Mouse (Mus musculus) liver, adult (tissue): ENCODE measurements around the gene Zcchc17.

Source experiments
- GATA4 ChIP-seq: IDR thresholded peaks from 2 replicates; pipeline ENCODE4 v1.6.1; 2014; ENCODE audit warnings: mild to moderate bottlenecking, low read length; ENCODE audit not compliant: insufficient replicate concordance

Zcchc17 gene

DNA sequence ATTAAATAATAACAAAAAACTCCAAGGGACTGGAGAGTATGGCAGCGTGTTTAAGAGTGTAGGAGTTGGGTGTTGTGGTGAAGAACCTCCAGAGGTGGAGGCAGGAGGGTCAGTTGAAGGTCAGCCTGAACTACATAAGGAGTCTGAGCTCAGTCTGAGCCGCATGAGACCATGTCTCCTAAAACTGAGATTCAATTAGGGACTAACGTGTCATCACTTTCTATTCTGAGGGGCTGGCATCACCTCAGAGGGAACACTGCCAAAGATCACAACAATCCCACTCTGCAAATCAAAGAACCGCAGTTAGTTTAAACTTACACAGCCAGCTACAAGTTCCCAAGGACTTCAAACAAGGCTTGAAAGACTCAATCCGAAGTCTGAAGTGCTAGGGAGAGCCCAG lies 36.1 kb downstream of the Zcchc17 start:
- TF ChIP-seq GATA4, result no peak

DNA sequence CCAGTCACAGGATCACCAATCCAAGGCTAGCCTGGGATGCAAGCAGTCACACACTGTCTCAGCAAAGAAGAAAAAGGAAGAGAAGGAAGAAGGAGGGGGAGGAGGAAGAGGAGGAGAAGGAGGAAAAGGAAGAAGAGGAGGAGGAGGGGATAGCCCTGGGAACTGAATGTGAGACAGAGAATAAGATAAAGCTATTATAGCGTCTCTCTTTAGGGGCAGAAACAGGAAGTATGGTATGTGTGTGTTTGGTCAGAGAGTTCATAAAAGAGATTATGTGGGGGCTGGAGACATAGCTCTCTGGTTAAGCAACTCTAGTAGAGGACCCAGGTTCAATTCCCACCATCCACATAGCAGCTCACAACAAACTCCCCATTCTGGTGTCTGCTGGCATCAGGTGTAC lies 36.6 kb downstream of the Zcchc17 start:
- no peak for TF ChIP-seq GATA4

DNA sequence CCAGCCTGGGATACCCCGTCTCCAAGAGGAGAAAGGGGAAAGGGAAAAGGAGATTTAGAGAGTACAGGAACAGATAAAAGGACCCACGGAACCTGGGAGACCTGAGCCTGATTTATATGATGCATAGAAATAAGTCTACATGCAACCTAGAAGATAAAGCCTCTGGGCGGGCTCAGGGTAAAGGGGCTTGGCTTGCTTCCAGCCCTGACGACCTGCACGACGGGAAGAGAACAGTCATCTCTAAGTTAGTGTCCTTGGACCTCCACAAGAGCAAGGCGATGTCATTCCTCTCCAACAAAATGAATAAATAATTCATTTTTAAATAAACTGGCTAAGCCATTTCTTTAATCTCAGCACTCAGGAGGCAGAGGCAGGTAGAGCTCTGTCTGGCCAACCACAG lies 37.2 kb downstream of the Zcchc17 start:
- TF ChIP-seq GATA4, result no peak

DNA sequence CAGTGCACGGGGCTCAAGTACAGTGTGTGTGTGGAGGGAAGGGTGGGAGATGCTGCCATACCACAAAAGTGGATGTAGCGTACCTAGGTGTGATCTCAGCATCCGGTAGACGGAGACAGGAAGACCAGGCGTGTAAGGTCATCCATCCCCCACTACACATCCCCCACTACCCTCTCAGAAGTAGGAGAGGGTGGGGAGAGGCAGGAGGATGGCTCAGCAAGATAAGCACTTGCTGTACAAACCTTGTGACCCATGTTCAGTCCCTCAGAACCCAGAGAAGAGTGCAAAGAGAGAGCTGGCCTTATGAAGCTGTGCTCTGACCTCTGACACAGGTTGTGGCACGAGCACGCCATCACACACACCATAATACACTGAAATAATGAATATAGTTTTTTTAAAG lies 38.1 kb downstream of the Zcchc17 start:
- no peak for TF ChIP-seq GATA4

DNA sequence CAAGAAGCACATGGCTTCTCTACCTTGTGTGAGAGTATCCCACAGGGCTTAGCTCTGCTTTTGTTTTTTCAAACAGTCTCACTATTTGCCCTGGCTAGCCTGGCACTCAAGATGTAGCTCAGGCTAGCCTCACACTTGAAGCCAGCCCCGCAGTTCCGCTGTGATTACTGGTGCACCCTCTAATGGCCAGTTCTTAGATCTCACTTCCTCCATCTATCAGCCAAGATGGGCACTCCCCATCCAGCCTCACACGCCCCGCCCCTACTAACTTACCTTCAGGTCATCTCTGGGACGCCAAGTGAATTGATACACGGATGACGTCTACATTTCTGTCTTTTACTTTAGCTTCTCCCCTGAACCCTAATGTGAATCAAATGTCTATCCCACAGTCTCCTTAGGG lies 40.2 kb downstream of the Zcchc17 start:
- no peak for TF ChIP-seq GATA4

DNA sequence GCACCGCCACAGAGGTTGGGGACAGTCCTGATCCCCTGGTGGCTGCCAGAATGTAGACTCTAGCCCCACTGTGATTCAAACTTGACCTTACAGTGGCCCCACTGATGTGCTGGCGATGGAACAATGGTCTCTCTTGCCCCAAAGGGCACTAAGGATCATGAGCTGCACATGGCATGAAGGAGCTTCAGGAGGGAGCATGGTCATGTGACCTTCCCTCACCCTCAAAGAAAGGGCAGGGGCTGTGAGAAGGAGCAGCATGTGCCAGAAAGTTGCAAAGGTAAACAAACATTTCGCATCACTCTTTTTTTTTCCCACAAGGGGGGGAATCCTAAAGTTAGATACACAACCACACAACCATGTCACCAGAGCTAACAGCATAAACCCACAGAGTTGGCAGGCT lies 41.6 kb downstream of the Zcchc17 start:
- TF ChIP-seq GATA4, result no peak

DNA sequence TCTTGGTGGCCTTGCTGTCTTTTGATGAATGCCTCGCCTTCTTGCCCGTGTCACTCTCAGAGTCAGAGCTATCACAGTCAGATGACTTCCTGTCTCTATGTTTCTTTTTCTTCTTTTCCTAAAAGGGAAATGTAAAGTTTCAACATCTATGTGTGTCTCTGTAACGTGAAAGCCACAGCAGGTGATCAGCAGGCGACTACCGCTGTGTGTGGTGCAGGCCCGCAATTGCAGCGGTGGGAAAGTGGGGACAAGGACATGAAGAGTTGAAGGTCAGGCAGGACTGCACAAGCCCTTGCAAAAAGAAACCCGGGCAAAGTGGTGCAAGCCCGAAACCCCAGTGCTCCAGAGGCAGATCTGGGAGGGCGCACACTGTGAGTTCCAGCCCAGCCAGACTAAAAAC lies 43.1 kb downstream of the Zcchc17 start:
- no peak for TF ChIP-seq GATA4

DNA sequence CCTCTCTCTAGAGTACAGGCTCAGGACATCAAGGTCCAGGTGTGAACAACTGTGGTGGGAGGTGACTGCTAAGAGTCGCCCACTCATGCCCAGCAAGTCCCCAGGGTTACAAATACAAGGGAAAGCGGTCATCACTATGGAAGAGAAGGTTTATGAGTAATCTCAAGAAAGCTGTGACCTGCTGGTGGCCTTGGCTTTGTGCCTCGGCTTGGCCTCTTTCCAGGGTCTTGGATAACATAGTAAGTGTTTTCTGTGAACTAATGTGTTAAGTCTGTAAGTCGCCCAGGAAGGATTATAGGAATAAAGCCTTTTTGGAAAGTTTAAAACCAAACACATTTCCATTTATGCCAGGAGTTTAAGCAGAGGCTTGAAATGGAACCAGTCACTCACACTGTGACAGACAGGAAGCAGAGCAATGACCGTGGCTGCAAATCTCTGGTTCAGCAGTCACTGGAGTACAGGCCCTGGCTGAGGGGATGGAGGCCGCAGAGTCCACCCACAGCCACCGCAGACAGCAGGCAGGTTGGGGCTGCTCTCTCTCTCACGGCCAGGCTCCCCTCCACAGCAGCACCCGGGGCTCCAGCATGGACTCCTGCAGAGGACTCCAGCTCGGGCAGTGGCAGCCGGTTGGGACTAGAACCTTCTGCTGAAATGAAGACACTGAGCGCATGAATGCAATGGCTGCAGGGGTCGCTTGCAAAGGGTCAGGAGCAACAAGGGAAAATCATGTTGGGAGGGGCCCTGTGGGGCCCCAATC lies 43.8 kb downstream of the Zcchc17 start:
- no peak for TF ChIP-seq GATA4

DNA sequence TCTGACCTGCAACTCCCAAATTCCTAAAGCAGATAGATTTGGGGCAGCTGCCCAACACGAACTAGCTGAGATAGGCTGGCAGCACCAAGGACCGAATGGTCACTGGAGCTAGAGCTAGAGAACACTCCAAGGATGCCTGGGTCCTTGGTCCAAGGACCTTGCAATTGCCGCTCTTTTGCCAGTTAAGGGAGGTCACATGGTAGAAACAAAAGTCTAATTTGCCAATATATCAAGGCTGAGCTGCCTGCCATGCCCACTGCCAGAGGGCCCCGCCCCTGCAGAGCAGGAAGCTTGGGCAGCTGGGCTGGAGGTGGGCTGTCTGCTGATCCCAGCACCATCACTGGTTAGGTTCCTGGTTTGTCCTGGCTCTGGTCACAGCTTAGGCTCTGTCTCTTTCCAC lies 46.2 kb downstream of the Zcchc17 start:
- TF ChIP-seq GATA4, result no peak

DNA sequence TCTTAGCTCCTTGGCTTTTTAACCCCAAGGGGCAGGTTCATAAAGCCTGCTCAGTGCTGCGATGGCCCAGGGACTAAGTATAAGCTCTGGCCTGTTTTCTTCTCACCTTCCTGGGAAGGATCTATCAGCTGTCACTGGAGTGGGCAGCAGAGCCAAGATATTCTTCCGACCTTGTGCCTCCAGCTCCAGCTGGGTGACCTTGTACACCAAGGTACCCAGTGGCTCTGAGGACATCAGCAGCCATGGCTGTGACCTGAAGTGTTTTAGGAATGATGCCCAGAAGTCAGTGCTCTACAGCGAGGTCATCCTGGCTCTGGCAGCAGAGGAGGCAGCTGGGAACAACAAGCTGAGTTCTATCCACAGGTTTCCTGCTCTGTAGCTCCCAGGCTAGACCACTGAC lies 47.2 kb downstream of the Zcchc17 start:
- TF ChIP-seq GATA4, result no peak

DNA sequence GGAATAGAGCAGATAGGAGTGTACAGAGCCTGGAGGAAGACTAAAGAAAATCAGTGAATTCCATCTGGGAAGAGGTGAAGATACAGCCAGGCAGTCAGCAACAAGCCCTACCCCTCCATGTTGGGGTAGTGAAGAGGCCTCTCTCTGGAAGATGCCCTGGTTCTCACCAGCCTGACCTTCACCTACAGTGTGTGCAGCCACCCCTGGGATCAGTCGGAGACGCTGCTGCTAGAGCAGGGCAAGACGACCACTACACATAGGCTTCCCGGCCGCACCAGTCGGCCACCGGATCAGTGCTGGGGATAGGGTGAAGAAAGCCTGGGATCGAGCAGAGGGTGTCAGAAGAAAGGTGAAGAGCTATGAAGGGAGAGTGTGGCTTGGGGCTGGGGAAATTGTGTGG lies 50.5 kb downstream of the Zcchc17 start:
- TF ChIP-seq GATA4, result no peak

DNA sequence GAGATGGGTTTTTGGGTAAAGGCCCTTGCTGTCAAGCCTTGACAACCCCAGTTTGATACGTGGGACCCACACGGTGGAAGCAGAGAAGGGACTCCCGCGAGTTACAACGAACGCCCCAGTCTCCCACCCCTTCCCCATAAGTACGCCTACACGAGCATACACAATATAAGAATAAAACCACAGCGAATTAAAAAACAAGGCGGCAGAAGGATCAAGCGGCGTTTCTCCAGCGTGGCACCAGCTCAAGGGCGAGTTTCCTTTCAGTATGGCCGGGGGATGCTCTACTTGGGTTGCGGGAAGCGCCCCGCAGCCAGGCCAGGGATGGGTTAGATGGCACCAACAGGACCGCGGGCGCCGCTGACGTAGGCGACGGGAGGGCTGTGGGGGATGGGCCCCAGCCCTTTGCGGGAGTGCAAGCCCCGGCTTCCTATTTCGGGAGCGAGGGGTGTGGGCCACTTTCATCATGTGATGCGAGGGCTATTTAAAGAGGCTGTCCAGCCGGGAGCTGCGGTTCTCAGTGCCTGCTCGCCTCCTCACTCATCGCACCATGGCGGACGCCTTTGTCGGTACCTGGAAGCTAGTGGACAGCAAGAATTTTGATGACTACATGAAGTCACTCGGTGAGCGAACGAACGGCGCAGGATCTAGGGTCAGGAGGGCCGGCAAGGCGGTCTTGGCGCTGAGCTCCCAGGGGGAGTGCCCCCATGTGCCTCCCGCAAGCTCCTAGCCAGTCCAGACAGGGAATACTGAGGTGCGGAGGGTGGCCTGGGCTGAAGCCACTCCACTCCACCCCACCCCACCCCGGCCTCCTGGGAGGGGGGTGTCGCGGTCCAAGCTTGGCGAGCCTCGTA lies 51.3 kb downstream of the Zcchc17 start, which contains the start of the genes Fabp3 and Gm10570:
Fabp3 (plus strand) TSS at position 365 of the 851 bp plus-strand sequence.
Gm10570 (minus strand) TSS at position 444 of the 851 bp plus-strand sequence.
- no peak for TF ChIP-seq GATA4

DNA sequence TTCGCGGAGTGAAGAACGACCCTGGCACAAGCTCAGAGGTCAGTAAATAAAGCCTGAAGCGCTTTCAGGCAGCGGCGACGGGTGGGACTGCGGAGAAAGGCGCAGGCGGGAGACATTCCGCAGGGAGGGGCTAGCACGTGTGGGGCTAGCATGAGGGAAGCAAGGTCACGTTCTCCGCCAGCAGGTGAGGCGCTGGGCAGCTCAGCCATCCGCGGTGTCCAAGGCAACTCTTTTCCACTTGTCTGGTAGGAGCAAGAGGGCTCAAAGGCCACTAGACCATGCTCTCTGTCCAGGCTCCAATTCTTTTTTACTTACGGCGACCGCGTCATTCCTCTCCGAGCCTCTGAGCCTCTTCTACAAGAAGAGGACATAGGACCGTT lies 51.9 kb downstream of the Zcchc17 start:
- no peak for TF ChIP-seq GATA4

DNA sequence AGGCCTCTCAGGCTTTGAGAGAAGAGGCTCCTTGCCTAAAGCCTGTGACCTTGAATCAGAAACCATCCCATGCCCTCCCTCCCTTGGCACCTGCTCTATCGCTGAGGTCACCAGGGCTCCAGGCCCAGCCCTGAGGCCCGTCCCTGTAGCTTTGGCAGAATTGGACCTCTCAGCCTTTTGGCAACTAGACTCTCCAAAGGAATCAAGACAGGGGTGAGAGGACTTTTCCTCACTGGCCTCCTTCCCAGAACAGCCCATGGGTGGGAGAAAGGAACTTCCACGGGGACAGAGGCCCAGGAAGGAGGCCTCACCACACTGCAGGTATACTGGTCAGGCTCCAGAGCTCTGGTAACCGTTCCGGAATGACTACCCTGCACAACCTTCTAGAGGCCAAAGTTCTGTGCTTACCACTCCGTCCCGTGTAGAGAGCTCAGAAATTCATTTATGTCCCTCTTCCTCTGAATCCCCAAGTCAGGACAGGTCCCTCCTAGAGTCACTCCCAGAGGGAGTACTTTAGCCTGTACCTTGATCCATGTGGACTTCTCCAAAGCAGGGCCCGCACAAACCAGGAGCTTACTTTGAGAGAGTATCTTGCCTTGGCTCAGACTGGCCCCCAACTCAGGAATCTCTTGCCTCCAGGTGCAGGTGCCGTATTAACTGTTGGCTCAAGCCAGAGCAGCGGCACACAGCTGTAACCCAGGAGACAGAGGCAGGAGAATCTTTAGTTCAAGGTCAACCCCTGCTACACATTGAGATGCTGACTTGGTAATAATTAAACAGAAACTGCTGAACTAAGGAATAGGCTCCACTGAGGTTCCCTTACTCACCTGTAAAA lies 52.7 kb downstream of the Zcchc17 start:
- no peak for TF ChIP-seq GATA4

DNA sequence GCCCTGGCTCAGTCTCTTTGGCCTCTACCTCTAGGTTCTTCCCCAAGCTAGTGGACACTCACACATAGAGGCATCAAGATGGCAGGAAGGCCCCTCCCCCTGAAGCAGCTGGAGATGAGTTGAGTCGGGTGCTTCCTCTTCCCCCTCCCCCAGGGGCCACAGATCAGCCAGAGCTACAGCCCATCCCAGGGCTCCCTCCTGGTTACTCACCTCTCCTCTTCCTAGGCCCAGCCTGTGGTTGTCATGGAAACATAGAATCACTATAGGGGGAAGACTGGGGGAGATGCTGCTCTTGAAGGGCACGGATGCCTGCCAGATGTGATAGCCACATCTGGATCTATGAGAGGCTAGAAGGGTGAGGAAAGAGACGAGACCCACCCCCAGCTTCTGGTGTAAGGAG lies 55.0 kb downstream of the Zcchc17 start:
- TF ChIP-seq GATA4, result no peak
